Mouse (Mus musculus) cerebellum, adult 9-11 months (tissue): ENCODE results near the gene Dnaja2.

Experiments
- DNase-seq: peaks from one replicate; pipeline ENCODE4 v3.0.0; 2022

Dnaja2 gene

GRCm38 (mm10) chr8:85498577-85498976 is 56.6 kb downstream of the Dnaja2 start:
- DNase-seq = no peak

- DNase-seq = no peak
Measured at GRCm38 (mm10) chr8:85496778-85497177, 58.4 kb downstream of the Dnaja2 start.

- no peak for DNase-seq
Measured at GRCm38 (mm10) chr8:85496125-85496524, 59.0 kb downstream of the Dnaja2 start.

- peak; percentile 61 for DNase-seq
Measured at GRCm38 (mm10) chr8:85492940-85493931, 61.9 kb downstream of the Dnaja2 start.

- DNase-seq = peak; percentile 96
Measured at GRCm38 (mm10) chr8:85492125-85492875, 62.8 kb downstream of the Dnaja2 start, which contains the start of gene Gpt2. Gene Gpt2 (plus strand): TSS chr8:85492576.

- DNase-seq = no peak
Measured at GRCm38 (mm10) chr8:85489546-85489945, 65.6 kb downstream of the Dnaja2 start.

GRCm38 (mm10) chr8:85488631-85489030 is 66.5 kb downstream of the Dnaja2 start:
- DNase-seq = no peak

GRCm38 (mm10) chr8:85487906-85488620 is 67.1 kb downstream of the Dnaja2 start:
- DNase-seq = no peak
